Mouse (Mus musculus) urinary bladder, adult 2 months (tissue): ENCODE data around the gene Tango6. TPM values are rescaled to one million over a fixed set of nuclear protein-coding genes. Genes with fewer than 3 reads are reported as not detected.
"Not testable (repeated sequence)": the region's sequence is repeated elsewhere in the genome, so short reads cannot be mapped to it uniquely, and the experiment has no call there.

Source experiments
- DNase-seq: peaks from one replicate; pipeline ENCODE4 v3.0.0; 2022; ENCODE audit warnings: low spot score
- polyA plus RNA-seq: library from polyadenylated mRNA; depleted of rRNA; stranded (reverse); fragments of >200 nt; gene quantifications from 2 replicates; pipeline ENCODE4 v1.2.3, GENCODE M21; 2012; rRNA removed

Tango6 gene
- polyA plus RNA-seq, 1 experiment = 4.4 TPM

GRCm38 (mm10) chr8:106872454-106873034, 189.7 kb downstream of the Tango6 start:
- DNase-seq = no peak

DNA sequence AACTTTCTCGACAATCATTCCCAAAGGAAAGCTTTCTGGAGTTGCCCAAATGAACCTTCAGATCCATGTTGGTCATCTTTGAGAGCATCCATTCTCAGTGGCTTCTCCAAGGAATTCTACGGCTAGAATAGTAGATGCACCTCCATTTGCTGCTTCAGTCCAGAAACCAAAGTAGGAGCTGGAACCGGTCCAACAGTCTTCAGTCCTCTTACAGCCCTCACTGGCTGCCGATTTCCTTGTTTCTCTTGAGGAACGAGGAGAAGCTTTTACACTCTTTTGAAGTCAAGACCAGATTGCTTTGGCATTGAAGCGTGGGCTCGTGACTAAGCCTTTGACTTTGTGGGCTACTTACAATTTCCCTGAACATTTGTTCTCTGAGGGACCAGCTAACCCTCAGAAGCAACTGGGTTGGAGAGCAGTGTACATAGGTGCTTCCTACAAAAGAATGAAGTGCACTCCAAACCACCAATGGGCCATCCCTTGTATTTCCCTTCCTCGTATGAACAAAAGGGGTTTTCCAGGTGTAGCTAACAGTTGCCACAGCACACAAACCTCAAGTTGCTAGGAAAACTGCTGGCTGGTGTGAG, 197.3 kb downstream of the Tango6 start:
- DNase-seq = no peak

- DNase-seq = not testable (repeated sequence)
Observed at GRCm38 (mm10) chr8:106884094-106884493, 201.2 kb downstream of the Tango6 start.

- not testable (repeated sequence) for DNase-seq
Observed at GRCm38 (mm10) chr8:106884826-106885400, 202.0 kb downstream of the Tango6 start.

DNA sequence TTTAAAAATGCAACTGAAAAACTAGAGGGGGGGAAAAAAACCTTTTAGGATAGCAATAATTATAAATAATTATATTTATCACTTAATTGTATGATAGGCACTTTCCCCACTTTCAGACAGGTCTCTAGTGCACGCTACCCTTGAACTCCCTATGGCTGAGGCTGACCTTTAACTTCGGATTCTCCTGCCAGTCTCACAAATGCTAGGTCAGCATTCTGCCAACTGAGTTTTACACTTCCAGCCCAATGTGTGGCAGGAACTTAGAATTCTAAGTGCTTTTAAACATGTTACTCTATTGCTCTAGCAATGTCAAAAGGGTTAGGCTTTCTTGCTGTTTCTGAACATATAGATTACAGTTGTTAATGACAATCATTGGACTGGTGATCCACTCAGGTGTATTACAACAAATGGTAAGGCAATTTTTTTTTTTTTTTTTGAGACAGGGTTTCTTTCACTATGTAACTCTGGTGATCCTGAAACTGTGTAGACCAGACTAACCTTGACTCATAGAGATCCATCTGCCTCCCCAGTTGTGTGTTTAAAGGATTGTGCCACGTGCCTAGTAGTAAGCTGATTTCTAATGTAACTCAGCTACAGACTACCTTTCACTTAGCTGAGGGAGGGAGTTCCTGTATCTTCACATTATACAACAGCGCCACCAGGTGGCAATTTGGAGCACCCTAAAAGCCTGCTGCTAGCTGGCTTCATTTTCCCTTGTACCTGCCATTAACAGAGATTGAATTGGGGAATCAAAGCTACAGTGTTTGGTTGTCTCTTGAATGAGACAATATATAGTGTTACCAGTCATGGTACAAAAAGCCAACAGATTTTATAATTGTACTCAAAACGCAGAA, 204.7 kb downstream of the Tango6 start:
- DNase-seq = no peak

GRCm38 (mm10) chr8:106888803-106889202, 205.9 kb downstream of the Tango6 start:
- DNase-seq = no peak

DNA sequence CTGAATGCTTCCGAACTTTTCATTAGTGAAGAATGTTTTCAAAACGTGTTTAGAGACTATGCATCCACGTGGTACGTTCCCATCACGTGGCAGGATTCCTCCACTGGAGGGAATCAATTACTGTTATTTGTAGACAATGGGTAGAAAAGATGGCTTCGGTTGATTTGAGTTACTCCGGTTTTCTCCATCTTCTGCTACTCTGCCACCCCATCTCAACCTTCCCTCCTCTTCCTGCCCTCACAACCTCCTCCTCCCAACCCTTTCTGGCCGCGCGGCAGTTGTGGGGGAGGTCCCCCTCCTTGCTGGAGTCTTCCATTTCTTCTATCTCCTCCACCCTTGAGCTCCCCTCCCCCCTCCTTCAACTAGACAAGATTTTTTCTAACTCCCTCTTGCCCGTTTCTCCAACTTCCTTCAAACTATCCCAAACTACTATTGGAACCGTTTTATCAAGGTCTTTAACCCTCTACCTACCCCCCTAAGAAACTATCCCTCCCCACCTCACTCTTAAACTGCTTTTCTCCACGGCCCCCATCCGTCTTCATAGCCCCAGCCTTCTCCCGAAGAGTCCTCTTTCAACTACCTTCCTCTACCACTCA, 209.4 kb downstream of the Tango6 start:
- no peak for DNase-seq

GRCm38 (mm10) chr8:106892806-106893451, 210.1 kb downstream of the Tango6 start:
- no peak for DNase-seq

DNA sequence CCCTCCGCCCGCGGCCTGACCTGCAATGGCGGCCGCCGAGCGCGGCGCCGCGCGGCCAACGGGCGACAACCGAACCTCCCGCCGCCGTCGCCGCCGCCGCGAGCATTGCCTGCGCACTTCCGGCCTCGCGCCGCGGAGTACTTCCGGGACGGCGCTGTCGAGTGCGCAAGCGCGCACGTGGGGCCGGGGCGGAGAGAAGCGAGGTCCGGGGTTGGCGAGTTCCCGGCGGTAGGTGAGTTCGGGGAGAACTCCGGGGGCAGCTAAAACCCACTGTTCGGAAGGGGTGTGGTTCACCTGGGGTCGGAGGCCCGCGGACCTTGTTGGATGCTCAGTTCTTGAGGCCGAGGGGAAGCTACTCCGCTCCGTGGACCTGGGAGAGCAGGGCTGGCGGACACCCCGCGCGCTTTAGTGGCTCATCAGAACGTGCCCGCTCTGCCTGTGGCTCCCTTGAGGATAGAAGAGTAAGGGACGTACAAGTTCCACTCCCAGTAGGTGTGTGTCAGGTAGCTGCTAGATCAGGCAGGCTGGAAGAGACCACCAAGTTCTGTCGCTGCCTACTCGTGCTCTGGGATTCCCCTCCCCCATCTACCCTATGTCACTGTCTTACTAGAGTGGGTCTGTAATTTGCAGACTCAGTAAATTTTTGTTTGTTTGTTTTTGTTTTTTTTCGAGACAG, 210.8 kb downstream of the Tango6 start, which contains the start of gene Utp4:
Gene Utp4, plus strand, starts transcription at position 156 of the 676 bp plus-strand sequence.
- DNase-seq = peak; percentile 87

GRCm38 (mm10) chr8:106899473-106899872, 216.6 kb downstream of the Tango6 start:
- DNase-seq = no peak

Other genes with a start within 250 kb of the Tango6 start
- gene 6030452D12Rik, start 182.5 kb upstream of the Tango6 start, polyA plus RNA-seq = not detected in 2 replicates
- 4.4 and 5.5 TPM in 2 replicates for gene Cdh3, start 172.2 kb upstream of the Tango6 start, polyA plus RNA-seq
- 188 and 228 TPM in 2 replicates for gene Gm10073, start 109.6 kb upstream of the Tango6 start, polyA plus RNA-seq
- 81.3 and 96.0 TPM in 2 replicates for gene Cdh1, start 79.7 kb upstream of the Tango6 start, polyA plus RNA-seq
- gene Has3, start 187.2 kb downstream of the Tango6 start, polyA plus RNA-seq = 3.1 TPM in 2 replicates
- 24.7 and 30.2 TPM in 2 replicates for gene Utp4, start 210.6 kb downstream of the Tango6 start, polyA plus RNA-seq